In genomic region chr17:66435007-66435406, GRCm38 (mm10) we compare ENCODE assay signal across 19 mouse cellular contexts. TPM values are rescaled to one million over a fixed set of nuclear protein-coding genes. Genes with fewer than 3 reads are reported as not detected.
DNase-seq lines count a peak whose midpoint lies in the region; ATAC-seq and TF ChIP-seq lines count a peak whose summit lies in the region.
"Had no signal": no experiment of that assay in that cellular context is flagged by ENCODE, and none has a peak within 500 bp of the region (broad histone marks: within the 10 kb centered on the region; RNA-seq: fewer than 3 reads in every experiment).

No protein-coding gene starts in this region.

- no peak overlapping the region for H3K9ac ChIP-seq in hindbrain, embryonic 11.5 days (ENCODE audit: low read depth, low read length)
- H3K9ac ChIP-seq in hindbrain, embryonic 14.5 days = no peak overlapping the region
- H3K9ac ChIP-seq: liver, embryonic 14.5 days; lung, embryonic 15.5 days; neural tube, embryonic 12.5 days had no signal

- WGBS in hindbrain, embryonic 11.5 days = 91% methylated on average over 14 of the region's 14 CpGs
- WGBS in hindbrain, embryonic 14.5 days = 75% methylated on average over 14 of the region's 14 CpGs

- ATAC-seq in cerebellum, adult (ENCODE audit: insufficient number of reproducible peaks, low FRiP score, low TSS enrichment) = no peak
- ATAC-seq in hindbrain, embryonic 11.5 days (ENCODE audit: low FRiP score) = no peak
- ATAC-seq in hindbrain, embryonic 14.5 days (ENCODE audit: low FRiP score) = no peak
- no peak for ATAC-seq in G1E (ENCODE audit: extremely low read depth, insufficient number of reproducible peaks, low FRiP score, poor library complexity, severe bottlenecking)

- TF ChIP-seq CTCF in G1E (IDR thresholded peaks at IDR 0.05; ENCODE audit: low read depth, low read length) = no peak

- peak; percentile 73 to 76 for DNase-seq in cerebellum, adult 18-20 months
- no peak for DNase-seq in hindbrain, embryonic 11.5 days (ENCODE audit: low spot score)
- no peak for DNase-seq in hindbrain, embryonic 14.5 days (ENCODE audit: low spot score)
- DNase-seq in G1E (ENCODE audit: low spot score) = no peak
- DNase-seq in cerebellum, postnatal 25 days = peak; percentile 72
- DNase-seq in layer of hippocampus, postnatal 14 days (ENCODE audit: low spot score in 2 of 2) = no peak
- DNase-seq in heart, postnatal 10 days = no peak
- DNase-seq: adrenal gland, postnatal 25 days; embryo, embryonic 11 days; kidney, adult 11 months; thymus, postnatal 25 days had no signal

- 0 out of 2 replicates have a peak, but pooled peaks cover 6% of the 10 kb centered on the region for H3K4me1 ChIP-seq in hindbrain, embryonic 11.5 days (replicated peaks; ENCODE audit: control insufficient read depth, insufficient read depth, low read length)
- peaks cover 29% of the 10 kb centered on the region for H3K4me1 ChIP-seq in hindbrain, embryonic 14.5 days (replicated peaks; ENCODE audit: control insufficient read depth, insufficient read depth, low read length)
- no peaks in the 10 kb centered on the region for H3K4me1 ChIP-seq in G1E (ENCODE audit: insufficient read depth, low read depth, low read length)
- H3K4me1 ChIP-seq: lung, embryonic 15.5 days had no signal

- H3K27me3 ChIP-seq in hindbrain, embryonic 11.5 days (ENCODE audit: control insufficient read depth, insufficient read depth, low read length) = no peaks in the 10 kb centered on the region
- no peaks in the 10 kb centered on the region for H3K27me3 ChIP-seq in hindbrain, embryonic 14.5 days (ENCODE audit: control insufficient read depth, insufficient read depth, low read length)
- H3K27me3 ChIP-seq in G1E (ENCODE audit: insufficient read depth, low read length) = no peaks in the 10 kb centered on the region
- H3K27me3 ChIP-seq: lung, embryonic 15.5 days; neural tube, embryonic 12.5 days had no signal

- peaks cover 4% of the 10 kb centered on the region; the same call in 1 of the 2 replicates for H3K36me3 ChIP-seq in hindbrain, embryonic 11.5 days (ENCODE audit: control insufficient read depth, insufficient read depth, low read length)
- peaks cover 31% of the 10 kb centered on the region for H3K36me3 ChIP-seq in hindbrain, embryonic 14.5 days (replicated peaks; ENCODE audit: control insufficient read depth, insufficient read depth)
- H3K36me3 ChIP-seq in G1E (replicated peaks) = no peaks in the 10 kb centered on the region

- no peaks in the 10 kb centered on the region for H3K9me3 ChIP-seq in hindbrain, embryonic 11.5 days (ENCODE audit: control insufficient read depth, low read length)
- no peaks in the 10 kb centered on the region for H3K9me3 ChIP-seq in hindbrain, embryonic 14.5 days (ENCODE audit: control insufficient read depth, low read length)
- H3K9me3 ChIP-seq in G1E (replicated peaks) = peaks cover 56% of the 10 kb centered on the region
- H3K9me3 ChIP-seq: lung, embryonic 15.5 days; midbrain, embryonic 10.5 days; neural tube, embryonic 12.5 days had no signal

- intact Hi-C loops in heart, postnatal 10 days (cut with DNase I) = no loop called here

- no peak overlapping the region for H3K4me3 ChIP-seq in hindbrain, embryonic 11.5 days (ENCODE audit: low read depth, low read length)
- no peak overlapping the region for H3K4me3 ChIP-seq in hindbrain, embryonic 14.5 days (replicated peaks; ENCODE audit: low read length)
- H3K4me3 ChIP-seq in G1E (ENCODE audit: low read depth, low read length) = 0 out of 2 replicates have a peak overlapping the region, but pooled peaks have one; percentile 23
- H3K4me3 ChIP-seq: lung, embryonic 15.5 days; midbrain, embryonic 10.5 days; neural tube, embryonic 12.5 days had no signal

- H3K27ac ChIP-seq in hindbrain, embryonic 11.5 days (ENCODE audit: low read depth, low read length) = peak overlapping the region; percentile 62; the same call in 1 of the 2 replicates
- H3K27ac ChIP-seq in hindbrain, embryonic 14.5 days = no peak overlapping the region
- H3K27ac ChIP-seq: liver, embryonic 14.5 days; lung, embryonic 15.5 days; macrophage; midbrain, embryonic 10.5 days; neural tube, embryonic 12.5 days had no signal

- H3K4me2 ChIP-seq in hindbrain, embryonic 11.5 days (replicated peaks; ENCODE audit: low read depth, low read length) = no peak overlapping the region
- no peak overlapping the region for H3K4me2 ChIP-seq in hindbrain, embryonic 14.5 days (replicated peaks)
- H3K4me2 ChIP-seq: lung, embryonic 15.5 days; neural tube, embryonic 12.5 days had no signal

RNA-seq across cellular contexts. Expression of gene Mtcl1, which starts 14.5 kb away (rescaled TPM):
- polyA plus RNA-seq in hindbrain, embryonic 11.5 days (2014; fragmentation: Nextera tagmentation; extraction: Ambion mirVana) = 47.9 and 59.8 TPM in 2 replicates
- polyA plus RNA-seq in hindbrain, embryonic 14.5 days (2014; fragmentation: Nextera tagmentation; extraction: Ambion mirVana) = 35.1 and 37.9 TPM in 2 replicates
- total RNA-seq in G1E (2014; fragmentation: Nextera tagmentation) (not detected in 2 replicates), G1E (2017) (0.11 TPM in 1 of 2 replicates, not detected in the other)
- polyA plus RNA-seq in G1E (2012) = not detected in 2 replicates
- 10 to 100 TPM; 25.8 to 26.0 TPM for total RNA-seq in layer of hippocampus, postnatal 14 days (2021)
- total RNA-seq in heart, postnatal 10 days (2021) = 1 to 10 TPM; 4.1 to 4.7 TPM
- total RNA-seq: MEL; monocyte, adult 5-6 weeks had no signal
- polyA plus RNA-seq: macrophage had no signal

Comparison
In these comparisons a context has a peak if more than half of its experiments do, and no peak if none do; other contexts are left out.
1. DNase-seq: peak in cerebellum, adult 18-20 months (2 of 2) and cerebellum, postnatal 25 days (2 of 2); none in hindbrain, embryonic 11.5 days (single experiment), hindbrain, embryonic 14.5 days (single experiment), G1E (single experiment), layer of hippocampus, postnatal 14 days (0 of 2) and heart, postnatal 10 days (0 of 2).
2. RNA of gene Mtcl1, which starts 14.5 kb away (total RNA-seq): 25.8 to 26.0 TPM in layer of hippocampus, postnatal 14 days; 4.1 to 4.7 TPM in heart, postnatal 10 days and 0.11 TPM in G1E; every median in the first group is over 4 times any median in the second.